Mouse (Mus musculus) urinary bladder, postnatal 10 days (tissue): ENCODE data around the gene Ankrd33b.

Source experiments
- DNase-seq: peaks from one replicate; pipeline ENCODE4 v3.0.0; 2022; ENCODE audit warnings: low spot score

The Ankrd33b gene

DNA sequence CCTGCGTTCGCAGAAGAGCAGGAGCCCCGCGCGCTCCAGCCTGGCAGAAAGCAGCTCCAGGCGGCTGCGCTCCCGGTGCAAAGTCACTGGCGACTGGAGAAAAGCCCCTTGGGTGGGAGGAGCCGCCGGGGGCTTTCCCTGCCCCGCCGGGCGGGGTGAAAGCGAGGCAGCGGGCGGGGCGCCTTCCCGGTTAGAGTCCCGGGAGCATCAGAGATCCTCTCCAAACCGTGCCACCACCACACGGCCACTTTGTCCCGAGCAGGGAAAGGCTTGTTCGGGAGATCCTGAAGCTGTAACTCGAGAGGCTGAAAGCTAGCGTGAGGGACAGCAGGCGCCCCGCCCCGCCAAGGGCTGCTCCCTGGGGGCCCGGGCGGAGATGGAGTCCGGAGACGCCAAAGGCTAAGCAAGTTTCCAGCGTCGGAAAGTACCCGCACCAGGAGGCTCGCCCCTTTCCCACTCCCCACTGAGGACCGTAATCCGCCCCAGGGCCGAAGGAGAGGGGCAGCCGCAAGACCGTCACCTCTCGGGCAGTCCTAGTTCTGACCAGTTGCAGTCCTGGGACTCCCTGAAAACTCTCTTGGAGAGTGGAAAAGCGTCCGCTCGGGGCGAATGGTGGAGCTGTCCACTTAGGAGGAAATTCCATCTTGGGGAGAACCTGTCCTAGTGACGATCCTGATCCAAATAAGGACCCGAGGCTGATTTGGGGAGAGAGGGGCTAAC, at the start of gene Ankrd33b:
Ankrd33b (minus strand) TSS at position 246 of the 720 bp plus-strand sequence.
- no peak for DNase-seq

DNA sequence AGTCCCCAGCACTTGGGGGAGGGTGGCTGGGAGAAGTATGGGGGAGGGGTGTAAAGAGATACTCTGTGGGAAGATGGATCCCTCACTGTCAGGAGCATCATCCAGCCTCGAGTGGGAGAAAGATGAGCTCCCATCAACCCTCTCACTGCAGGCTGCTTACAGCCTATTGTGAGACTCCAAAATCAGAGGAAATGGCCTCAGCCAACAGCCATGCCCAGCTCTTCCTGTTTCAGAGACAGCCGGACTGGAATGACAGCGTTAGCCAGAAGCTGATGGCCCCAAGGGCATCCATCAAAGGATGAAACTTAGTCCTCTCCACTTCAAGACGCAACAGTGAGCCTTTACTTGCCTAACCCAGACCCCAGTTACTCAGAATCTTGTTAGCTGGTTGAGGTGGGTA, 47.7 kb upstream of the Ankrd33b start:
- no peak for DNase-seq

DNA sequence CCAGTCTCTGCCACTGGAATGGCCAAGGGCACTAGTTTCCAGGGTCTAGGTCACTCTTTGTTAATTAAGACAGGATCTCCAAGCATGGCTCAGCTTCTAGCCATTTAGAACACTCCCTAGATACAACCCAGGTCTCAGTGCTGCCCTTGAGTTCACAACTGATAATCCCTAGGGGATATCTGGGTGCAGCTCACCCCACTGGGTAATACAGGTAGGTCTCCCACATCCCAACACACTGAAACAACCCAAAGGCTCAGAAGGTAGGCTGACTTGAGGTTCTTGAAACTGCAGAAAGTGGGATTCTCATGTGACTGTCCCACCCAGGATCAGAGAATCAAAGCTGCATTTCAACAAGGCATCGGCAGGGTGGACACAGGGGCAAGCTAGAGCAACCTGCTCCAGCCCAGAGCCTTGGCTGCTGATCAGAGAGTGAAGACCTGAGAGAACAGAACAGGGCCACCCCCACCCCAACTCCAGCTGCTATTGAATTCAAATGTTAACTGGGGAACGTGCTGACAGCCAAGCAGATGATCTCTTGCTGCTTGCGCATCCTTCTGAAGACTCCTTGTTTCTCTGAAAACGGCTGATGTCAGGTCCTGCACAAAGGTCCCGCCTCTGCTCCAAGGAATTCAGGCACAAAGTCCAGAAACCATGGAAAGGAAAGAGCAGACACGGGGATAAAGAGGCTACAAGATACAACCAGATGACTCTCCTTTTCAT, 46.8 kb upstream of the Ankrd33b start:
- DNase-seq, result no peak

DNA sequence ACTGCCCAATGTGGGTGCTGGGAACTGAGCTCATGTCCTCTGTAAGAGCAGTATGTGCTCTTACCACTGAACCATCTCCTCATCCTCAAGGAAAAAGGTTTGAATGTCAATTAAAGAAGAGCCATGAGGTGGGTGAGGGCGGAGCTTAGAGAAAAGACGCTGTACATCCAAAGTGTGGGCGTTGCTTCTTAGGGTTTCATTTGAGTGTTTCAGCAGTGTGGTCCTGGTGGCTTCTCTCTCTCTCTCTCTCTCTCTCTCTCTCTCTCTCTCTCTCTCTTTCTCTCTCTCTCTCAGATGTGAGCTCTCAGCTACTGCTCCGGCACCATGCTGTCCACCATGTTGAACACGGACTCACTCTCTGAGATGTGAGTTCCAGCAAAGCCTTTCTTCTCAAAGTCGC, 46.1 kb upstream of the Ankrd33b start:
- no peak for DNase-seq

DNA sequence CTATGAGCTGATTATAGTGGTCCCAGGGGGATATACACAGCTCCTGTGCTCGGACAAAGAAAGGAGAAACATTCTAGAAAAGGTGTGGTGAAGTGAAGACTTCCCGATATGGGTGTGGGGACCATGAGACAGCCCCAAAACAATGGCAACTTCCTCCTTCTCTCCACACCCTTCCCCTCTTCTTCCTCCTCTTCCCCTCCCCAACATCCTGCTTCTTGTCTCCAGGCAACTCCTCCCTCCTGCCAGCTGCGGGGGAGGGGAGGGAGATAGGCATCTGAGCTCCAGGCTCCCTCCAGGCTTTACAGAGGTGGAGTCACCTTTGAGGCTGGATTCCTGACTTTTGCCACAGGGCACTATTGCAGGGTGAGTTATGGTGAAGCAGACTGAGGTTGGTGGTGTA, 45.4 kb upstream of the Ankrd33b start:
- no peak for DNase-seq

DNA sequence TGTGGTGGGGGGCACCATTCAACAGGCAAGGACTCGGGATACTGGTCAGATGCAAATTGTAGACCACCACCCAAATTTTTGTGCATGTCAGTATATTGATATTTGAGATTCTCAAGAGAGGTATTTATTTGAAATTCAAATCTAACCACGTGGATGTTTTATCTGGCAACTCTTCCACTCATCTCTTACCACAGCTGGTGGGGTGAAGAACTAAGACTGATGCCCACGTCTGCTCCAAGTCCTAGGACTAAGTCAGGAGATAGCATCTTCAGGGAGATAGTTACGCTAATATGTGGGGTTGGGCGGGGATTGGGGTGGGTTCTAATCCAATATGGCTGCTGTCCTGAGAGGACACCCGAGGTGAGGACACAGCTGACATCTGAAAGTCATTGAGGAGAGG, 44.9 kb upstream of the Ankrd33b start:
- DNase-seq, result no peak

DNA sequence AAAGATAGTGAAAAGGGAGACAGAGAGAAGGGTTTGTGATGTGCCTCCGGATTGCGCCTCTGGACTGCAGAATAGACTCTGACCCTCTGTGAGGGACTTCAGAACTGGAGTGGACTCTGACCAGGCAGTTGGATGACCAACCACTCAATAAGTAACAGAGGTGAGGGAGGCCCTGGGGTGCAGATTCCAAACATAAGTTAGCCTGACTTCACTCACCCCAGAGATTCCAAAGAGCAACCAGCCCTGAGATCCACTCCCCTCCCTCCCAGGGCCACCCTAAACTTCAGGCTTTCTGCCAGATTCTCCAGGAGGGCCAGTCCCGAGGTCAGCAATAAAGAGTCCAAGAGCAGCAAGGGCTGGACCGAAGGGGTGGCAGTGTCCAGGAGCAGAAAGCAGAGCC, 40.0 kb upstream of the Ankrd33b start:
- no peak for DNase-seq

DNA sequence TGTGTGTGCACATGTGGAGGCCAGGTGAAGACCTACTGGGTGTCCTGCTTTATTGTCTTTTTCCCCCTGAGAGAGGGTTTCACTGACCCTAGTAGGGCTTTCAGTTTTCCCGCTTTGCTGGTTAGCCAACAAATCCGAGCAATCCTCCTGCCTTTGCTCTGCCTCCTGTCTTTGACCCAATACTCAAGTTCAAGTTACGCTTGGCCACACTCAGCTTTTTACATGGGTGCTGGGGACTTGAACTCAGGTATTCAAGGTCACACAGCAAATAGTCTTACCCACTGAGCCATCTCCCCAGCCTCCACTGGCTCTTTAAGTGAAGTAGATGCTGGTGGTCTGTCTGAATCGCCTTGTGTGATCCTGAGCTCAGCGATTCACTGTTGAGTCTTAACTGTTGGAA, 39.4 kb upstream of the Ankrd33b start:
- no peak for DNase-seq

DNA sequence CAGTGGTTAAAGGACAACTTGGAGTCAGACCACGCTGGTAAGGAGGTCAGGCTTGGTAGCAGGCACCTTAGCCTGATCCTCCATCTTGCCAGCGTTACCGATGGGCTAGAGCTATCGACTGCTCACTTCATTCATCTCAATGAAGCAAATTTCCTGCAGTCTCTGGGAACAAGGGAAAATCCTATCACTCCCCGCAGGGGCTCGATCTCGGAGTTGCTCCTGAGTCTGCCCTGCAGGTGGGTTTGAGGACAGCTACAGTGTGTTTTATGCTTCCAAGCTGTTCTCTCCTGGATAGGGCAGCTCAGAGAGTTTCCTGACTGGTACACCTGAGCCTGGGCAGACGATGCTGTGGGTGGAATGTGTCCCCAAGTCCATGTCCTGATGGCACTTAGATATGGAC, 36.8 kb upstream of the Ankrd33b start:
- no peak for DNase-seq

DNA sequence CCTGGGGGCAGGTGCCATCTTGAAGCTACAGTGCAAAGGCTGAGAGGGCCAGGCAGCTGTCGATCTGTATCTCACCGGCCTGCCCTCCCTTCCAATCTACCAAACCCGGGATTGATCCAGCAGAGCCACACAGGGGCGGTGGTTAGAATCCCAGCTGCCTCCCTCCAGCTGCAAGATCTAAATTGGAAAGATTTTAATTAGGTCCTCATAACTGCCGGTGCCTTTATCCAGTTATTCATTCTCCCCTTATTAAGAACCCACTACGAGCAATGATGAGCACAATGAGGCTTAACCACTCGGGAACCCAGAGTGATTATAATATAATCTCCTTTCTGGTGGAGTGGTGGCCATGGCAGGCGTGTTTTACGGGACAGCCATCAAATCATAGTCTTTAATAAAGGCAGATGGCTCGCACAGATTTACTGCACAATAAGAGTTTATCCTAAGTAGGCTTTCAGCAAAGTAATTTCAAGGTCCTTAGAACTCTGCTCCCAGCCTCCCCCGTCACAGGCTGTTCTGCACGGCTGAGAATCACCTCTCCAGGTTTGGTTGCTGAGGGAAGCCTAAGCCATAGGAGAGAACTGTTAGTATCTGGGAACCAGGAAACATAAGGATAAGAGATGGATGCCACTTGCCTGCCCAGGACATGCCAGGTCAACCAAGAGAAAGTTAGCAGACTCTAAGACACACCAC, 34.8 kb upstream of the Ankrd33b start:
- DNase-seq, result no peak

DNA sequence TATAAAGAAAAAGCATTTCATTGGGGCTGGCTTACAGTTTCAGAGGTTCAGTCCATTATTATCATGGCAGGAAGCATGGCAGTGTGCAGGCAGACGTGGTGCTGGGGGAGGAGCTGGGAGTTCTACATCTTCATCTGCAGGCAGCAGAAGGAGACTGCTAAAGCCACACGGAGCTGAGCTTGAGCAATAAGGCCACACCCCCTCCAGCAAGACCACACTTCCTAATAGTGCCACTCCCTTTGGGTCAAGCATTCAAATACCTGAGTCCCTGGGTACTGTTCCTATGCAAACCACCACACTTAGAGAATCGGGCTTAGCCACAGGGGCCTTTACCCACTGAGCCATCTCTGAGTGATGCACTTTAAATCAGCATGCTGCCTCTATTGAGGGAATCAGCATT, 33.4 kb upstream of the Ankrd33b start:
- DNase-seq, result no peak

DNA sequence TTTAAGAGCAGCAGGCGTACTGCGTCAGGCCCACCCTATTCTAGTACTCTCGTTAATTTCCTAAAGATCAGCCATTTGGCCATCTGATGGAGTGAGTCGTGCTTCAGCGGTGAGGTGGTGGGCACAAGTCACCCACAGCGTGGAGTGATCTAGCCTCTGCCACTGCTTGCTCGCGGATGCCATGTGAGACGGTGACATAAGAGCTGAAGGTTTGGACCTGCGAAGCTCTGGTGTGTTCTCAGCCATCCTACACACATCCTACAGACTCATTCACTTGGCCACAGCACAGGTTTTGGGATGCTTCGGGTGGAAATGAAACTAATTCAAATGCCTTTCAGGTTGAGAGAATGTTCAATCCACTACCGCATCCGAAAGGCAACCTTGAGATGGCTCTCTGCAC, 31.2 kb upstream of the Ankrd33b start:
- DNase-seq, result no peak

DNA sequence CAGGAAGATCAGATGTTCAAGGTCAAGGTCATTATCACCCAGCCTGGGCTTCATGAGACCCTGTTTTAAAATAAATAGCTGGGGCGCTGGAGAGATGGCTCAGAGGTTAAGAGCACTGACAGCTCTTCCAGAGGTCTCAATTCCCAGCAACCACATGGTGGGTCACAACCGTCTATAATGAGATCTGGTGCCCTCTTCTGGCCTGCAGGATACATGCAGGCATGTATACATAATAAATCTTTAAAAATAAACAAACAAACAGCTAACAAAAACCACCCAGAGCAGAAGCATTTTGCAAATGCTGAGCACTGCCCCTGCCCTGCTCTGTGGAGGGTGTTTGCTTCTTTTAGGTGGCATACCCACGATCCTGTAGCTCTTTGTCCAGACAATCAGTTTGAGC, 29.9 kb upstream of the Ankrd33b start:
- no peak for DNase-seq

DNA sequence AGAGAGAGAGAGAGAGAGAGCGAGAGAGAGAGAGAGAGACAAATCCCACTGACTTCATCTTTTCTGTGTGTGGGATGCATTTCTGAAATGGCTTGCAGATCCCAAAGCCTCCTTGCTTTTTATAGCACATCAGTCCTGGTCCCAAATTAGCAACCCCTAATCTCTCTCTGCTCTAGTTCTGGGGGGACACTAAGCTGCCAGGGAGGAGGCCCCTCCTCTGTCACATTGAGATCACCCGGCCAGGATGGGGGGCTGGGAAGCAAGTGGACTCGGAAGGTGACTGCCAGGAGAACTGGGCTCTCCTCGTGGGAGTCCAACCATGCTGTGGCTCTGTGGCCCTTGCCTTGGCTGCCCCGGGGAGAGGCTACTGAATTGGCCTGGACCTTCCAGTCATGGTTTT, 29.2 kb upstream of the Ankrd33b start:
- DNase-seq, result no peak

DNA sequence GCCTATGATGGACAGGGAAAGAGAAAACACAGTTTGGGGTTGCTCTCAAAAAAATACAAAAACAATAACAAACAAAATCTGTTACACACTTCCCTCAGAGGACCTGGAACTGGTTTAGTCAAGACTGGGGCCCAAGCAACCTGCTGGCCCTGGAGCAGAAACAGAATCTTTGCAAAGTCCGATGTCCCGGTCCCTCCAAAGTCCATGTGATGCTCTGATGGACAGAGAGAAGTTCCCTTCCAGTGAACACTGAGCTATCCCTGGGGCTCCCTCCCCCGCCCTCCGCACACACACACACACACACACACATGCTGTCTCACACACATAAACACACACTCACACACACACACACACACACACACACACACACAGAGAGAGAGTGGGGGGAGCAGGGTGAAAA, 28.5 kb upstream of the Ankrd33b start:
- DNase-seq, result no peak

DNA sequence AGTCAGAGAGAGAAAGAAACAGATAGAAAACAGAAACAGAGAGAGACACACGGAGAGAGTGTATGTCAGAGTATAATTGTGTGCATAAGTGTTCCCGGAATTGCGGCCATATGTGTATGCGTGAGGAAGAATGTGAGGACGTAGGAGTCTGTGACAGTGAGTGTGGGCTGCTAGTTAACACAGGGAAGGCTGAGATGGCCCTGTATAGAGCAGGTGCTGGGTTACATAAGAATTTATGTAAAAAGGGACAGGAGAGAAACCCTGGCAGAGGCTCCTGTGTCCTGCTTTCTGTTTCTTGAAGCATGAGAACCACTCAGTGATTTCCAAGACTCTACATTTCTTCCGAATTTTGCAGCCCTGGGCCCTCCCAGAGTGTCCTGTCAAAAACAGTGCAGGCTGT, 25.9 kb upstream of the Ankrd33b start:
- no peak for DNase-seq

DNA sequence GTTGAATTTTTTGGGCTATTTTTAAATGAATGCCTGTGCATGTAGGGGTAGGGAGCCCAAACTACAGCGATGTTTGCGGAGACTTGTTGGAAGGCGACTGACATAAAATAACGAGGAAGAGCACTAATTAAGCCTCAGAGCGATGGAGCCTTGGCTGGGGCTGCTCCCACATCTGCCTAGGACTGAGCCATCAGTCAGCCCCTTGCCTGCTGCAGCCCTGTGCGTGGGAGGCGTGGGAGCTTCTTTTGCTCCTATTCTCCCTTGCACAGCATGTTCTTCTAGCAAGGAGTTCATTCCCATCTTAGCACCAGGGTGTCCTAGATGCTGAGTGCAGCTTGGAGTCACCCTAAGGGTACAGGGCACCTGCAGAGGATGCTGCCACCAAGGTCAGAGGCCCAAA, 25.2 kb upstream of the Ankrd33b start:
- DNase-seq, result no peak

DNA sequence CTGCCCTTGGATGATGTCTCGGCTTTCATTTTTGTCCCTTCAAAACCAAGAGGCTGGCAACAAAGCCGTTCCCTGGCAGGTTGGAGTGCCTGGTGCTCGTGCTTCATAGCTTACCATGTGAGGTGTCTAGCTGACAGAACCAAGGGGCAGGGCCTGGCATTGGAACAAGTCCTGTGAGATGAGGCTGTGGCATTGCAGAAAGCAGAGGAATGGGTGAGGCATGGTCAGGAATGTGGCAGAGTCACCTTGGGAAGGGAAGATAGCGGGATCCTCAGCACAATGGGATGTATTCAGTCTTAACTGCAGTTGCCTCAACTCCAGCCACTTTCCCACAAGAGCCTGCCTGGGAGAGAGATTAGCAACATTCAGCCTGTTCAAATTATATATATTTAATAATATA, 24.6 kb upstream of the Ankrd33b start:
- no peak for DNase-seq

DNA sequence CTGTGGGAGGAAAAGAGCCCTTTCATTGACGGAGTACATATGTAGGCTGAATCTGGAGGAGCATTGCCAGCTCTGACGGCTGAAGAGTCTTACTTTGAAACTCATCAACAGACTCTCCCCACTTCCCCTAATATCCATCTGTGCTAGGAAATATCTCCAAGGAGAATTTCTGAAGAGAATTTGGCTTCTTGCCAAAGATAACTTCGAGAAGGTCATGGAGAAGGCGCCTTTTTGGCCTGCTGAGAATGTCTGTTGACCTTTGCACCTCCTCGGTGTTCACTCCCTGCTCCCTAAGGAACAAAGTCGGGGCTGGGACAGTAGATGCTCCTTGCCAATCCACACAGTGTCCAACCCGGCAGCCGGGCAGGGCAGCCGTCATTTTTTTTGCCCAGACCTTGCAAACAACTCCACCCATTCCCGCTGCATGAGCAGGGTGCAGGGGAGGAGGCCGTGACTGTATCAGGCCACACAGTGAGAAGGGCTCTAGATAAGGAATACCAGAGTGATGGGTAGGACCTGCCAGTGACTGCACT, 14.5 kb upstream of the Ankrd33b start:
- no peak for DNase-seq

DNA sequence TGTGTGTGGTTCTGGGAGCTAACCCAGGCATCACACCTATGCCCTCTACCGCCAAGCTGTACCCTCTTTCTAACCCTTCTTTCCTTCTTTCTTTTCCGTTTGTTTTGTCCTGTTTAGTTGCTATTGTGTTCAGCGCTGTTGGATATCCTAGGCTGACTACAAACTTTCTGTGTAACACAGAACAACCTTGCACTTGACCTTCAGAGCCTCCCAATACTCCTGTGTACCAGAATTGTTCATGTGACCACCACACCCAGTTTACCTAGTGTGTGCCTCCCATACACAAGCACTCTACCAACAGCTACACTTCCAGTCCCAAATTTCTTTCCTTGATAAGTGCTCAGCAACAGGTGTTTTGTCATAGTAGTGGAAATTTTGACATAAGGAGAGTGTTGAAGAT, 11.9 kb upstream of the Ankrd33b start:
- no peak for DNase-seq

DNA sequence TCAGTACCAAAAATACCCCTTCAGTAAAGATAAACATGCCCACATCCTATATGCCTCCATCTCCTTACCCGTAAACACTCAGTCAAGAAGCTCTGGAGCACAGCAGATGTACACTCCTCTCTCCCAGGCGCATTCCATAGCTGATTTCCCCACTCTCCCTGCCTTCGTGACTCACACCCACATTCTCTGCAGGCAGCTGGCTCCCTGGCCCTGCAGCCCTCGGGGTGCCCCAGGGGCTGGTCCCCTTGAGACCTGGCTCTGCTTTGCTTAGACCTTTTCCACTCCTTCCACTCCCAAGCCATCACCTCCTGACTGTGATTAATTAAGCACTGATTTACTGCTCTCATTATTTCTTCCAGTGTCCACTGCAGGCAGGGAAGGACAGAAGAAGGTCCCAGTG, 7.7 kb upstream of the Ankrd33b start:
- DNase-seq, result no peak

DNA sequence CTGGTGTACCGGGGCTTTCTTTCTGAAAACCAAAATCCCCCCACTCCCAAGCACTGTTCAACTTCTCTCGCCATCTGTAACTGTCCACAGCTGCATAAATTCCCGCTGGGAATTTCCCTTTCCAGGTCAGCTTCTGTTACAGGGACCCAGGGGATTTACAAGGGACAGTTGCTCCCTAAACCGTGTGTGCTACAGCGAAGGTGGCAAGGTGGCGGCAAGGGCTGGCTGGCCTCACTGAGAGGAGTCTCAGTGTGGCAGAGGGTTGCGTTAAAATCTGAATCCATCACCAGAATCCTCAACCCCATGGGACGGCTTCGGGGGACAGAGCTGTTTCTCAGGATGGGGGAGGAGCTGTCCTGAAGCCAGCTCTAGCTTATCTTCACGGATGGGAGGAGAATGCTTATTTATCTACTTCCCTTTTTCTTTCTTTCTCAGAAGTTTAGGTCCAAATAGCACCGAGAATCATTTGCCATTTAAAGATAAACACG, 1.6 kb upstream of the Ankrd33b start:
- no peak for DNase-seq

DNA sequence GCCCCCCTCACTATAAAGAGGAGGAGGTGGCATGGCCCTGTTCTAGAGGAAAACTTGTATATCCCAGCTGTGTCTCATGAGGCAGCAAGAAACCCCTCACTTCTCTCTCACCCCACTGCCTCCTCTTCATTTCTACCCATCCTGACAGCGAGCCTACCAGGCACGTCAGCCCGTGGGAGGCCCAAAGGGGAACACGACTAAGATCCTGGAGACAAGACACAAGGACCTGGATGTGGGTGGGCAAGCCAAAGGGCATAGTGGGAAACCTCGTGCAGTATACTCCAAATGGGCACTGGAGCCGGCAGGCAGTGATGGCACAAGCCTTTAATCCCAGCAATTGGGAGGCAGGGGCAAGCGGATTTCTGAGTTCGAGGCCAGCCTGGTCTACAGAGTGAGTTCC, 1.0 kb upstream of the Ankrd33b start:
- DNase-seq, result no peak
